Mouse (Mus musculus): ENCODE measurements around the gene Fam192a. TPM values are rescaled to one million over a fixed set of nuclear protein-coding genes. Genes with fewer than 3 reads are reported as not detected.

Gene Fam192a
- total RNA-seq, 1 experiment from 2014 or later, result 104 TPM

- ATAC-seq (replicated peaks; ENCODE audit: low read depth, poor library complexity, severe bottlenecking), result no peak
These were observed 66.2 kb downstream of the Fam192a start for GRCm38 (mm10) chr8:94535631-94536030.

- no peak for ATAC-seq (replicated peaks; ENCODE audit: low read depth, poor library complexity, severe bottlenecking)
These were observed 67.2 kb downstream of the Fam192a start for GRCm38 (mm10) chr8:94534612-94535011.

GRCm38 (mm10) chr8:94532873-94533671 is 68.7 kb downstream of the Fam192a start, which contains the start of gene Cpne2:
TSS of gene Cpne2 (plus strand) at chr8:94532990.
- peak; percentile 61 for ATAC-seq (replicated peaks; ENCODE audit: low read depth, poor library complexity, severe bottlenecking)

- ATAC-seq (replicated peaks; ENCODE audit: low read depth, poor library complexity, severe bottlenecking), result no peak
These were observed 69.3 kb downstream of the Fam192a start for GRCm38 (mm10) chr8:94532525-94532872.

GRCm38 (mm10) chr8:94532000-94532399 is 69.8 kb downstream of the Fam192a start:
- ATAC-seq (replicated peaks; ENCODE audit: low read depth, poor library complexity, severe bottlenecking), result no peak

GRCm38 (mm10) chr8:94530643-94531042 is 71.2 kb downstream of the Fam192a start:
- no peak for ATAC-seq (replicated peaks; ENCODE audit: low read depth, poor library complexity, severe bottlenecking)

GRCm38 (mm10) chr8:94529875-94530274 is 71.9 kb downstream of the Fam192a start:
- ATAC-seq (replicated peaks; ENCODE audit: low read depth, poor library complexity, severe bottlenecking), result no peak

- ATAC-seq (replicated peaks; ENCODE audit: low read depth, poor library complexity, severe bottlenecking), result peak; percentile 77
These were observed 73.6 kb downstream of the Fam192a start for GRCm38 (mm10) chr8:94528245-94528644.

- ATAC-seq (replicated peaks; ENCODE audit: low read depth, poor library complexity, severe bottlenecking), result no peak
These were observed 74.6 kb downstream of the Fam192a start for GRCm38 (mm10) chr8:94527178-94527577.

- no peak for ATAC-seq (replicated peaks; ENCODE audit: low read depth, poor library complexity, severe bottlenecking)
These were observed 77.2 kb downstream of the Fam192a start for GRCm38 (mm10) chr8:94524554-94524953.

Other genes starting within 250 kb of the Fam192a start
- 71.4 and 79.8 TPM in 2 replicates for gene Herpud1, start 215.6 kb downstream of the Fam192a start, total RNA-seq (2017)
- gene Nlrc5, start 167.6 kb downstream of the Fam192a start, total RNA-seq (2017), result 42.9 and 52.2 TPM in 2 replicates
- gene Cpne2, start 69.0 kb downstream of the Fam192a start, total RNA-seq (2017), result 78.1 and 88.0 TPM in 2 replicates
- 37.1 and 42.9 TPM in 2 replicates for gene Rspry1, start 60 bp downstream of the Fam192a start, total RNA-seq (2017)
- gene Arl2bp, start 64.6 kb upstream of the Fam192a start, total RNA-seq (2017), result 126 and 144 TPM in 2 replicates
- gene Pllp, start 94.3 kb upstream of the Fam192a start, total RNA-seq (2017), result not detected in 2 replicates
- not detected in 2 replicates for gene Ccl22, start 143.6 kb upstream of the Fam192a start, total RNA-seq (2017)
- not detected in 2 replicates for gene Cx3cl1, start 170.0 kb upstream of the Fam192a start, total RNA-seq (2017)
- gene Ccl17, start 208.5 kb upstream of the Fam192a start, total RNA-seq (2017), result 1.1 and 4.9 TPM in 2 replicates
- gene Coq9, start 236.3 kb upstream of the Fam192a start, total RNA-seq (2017), result 16.8 and 30.8 TPM in 2 replicates
- 32.4 and 34.1 TPM in 2 replicates for gene Ciapin1, start 236.4 kb upstream of the Fam192a start, total RNA-seq (2017)

All from common myeloid progenitor, adult 5-6 weeks (primary cell).